17 mouse cellular contexts compared by ENCODE assay signal in the genomic region with DNA sequence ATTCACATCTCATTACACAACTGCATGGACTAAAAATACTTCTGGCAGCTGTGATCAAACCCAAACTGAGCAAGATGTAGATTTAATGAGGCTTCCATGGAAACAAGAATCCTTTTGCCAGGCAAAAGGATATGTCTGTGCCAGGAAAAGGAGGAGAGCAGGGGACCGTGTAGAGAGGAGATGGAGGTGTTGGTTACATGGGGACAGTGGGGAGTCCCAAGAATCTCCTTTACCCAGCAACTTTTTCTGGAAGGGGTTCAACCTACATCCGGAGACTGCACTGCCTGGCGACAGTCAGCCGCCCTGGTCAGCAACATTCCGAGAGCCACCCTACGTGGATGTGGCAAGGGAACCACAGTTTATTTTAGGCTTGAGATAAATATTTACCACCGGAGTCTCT.
A peak's percentile ranks its signal among the peaks of the same experiment; 100 is the strongest.
DNase-seq lines count a peak whose midpoint lies in the region; ATAC-seq and TF ChIP-seq lines count a peak whose summit lies in the region.
"Had no signal": no experiment of that assay in that cellular context is flagged by ENCODE, and none has a peak within 500 bp of the region (broad histone marks: within the 10 kb centered on the region; RNA-seq: fewer than 3 reads in every experiment).

No protein-coding gene starts in this region.

- H3K4me3 ChIP-seq in heart, embryonic 11.5 days (ENCODE audit: low read depth, low read length), result no peak overlapping the region
- H3K4me3 ChIP-seq in lung, postnatal 0 days (ENCODE audit: low read depth, low read length), result no peak overlapping the region
- no peak overlapping the region for H3K4me3 ChIP-seq in embryonic facial prominence, embryonic 10.5 days
- H3K4me3 ChIP-seq: heart, embryonic 13.5 days; midbrain, embryonic 13.5 days had no signal

- no peaks in the 10 kb centered on the region for H3K4me1 ChIP-seq in heart, embryonic 11.5 days (ENCODE audit: control insufficient read depth, insufficient read depth, low read length)
- no peaks in the 10 kb centered on the region for H3K4me1 ChIP-seq in lung, postnatal 0 days (ENCODE audit: insufficient read depth, low read depth, low read length)
- no peaks in the 10 kb centered on the region for H3K4me1 ChIP-seq in embryonic facial prominence, embryonic 10.5 days
- H3K4me1 ChIP-seq: heart, embryonic 13.5 days; midbrain, embryonic 13.5 days had no signal

- no peak for ATAC-seq in heart, embryonic 11.5 days (replicated peaks; ENCODE audit: insufficient number of reproducible peaks, low FRiP score, low TSS enrichment)
- ATAC-seq in lung, postnatal 0 days, result peak; percentile 66; the same call in 1 of the 2 replicates
- ATAC-seq: activated CD4-positive, CD25-positive, alpha-beta regulatory T cell, adult 4 months; liver, postnatal 0 days; midbrain, embryonic 13.5 days had no signal

- no peak overlapping the region for H3K9ac ChIP-seq in heart, embryonic 11.5 days (ENCODE audit: low read depth, low read length)
- H3K9ac ChIP-seq in lung, postnatal 0 days (replicated peaks; ENCODE audit: low read depth), result no peak overlapping the region
- H3K9ac ChIP-seq: heart, embryonic 13.5 days; hindbrain, embryonic 14.5 days; liver, postnatal 0 days; midbrain, embryonic 13.5 days had no signal

- WGBS in heart, embryonic 11.5 days (ENCODE audit: insufficient replicate concordance), result 71% methylated on average over 7 of the region's 7 CpGs
- 37% methylated on average over 7 of the region's 7 CpGs for WGBS in lung, postnatal 0 days
- 90% methylated on average over 7 of the region's 7 CpGs for WGBS in embryonic facial prominence, embryonic 10.5 days

- no peak for TF ChIP-seq CTCF in lung, postnatal 0 days (IDR thresholded peaks at IDR 0.05)

- no peaks in the 10 kb centered on the region for H3K27me3 ChIP-seq in heart, embryonic 11.5 days (ENCODE audit: control insufficient read depth, insufficient read depth, low read length)
- H3K27me3 ChIP-seq in lung, postnatal 0 days (replicated peaks; ENCODE audit: insufficient read depth, low read length), result no peaks in the 10 kb centered on the region
- no peaks in the 10 kb centered on the region for H3K27me3 ChIP-seq in embryonic facial prominence, embryonic 10.5 days (replicated peaks; ENCODE audit: low read depth, poor library complexity, severe bottlenecking)
- H3K27me3 ChIP-seq: midbrain, embryonic 13.5 days had no signal

- no peak for TF ChIP-seq EP300 in lung, postnatal 0 days (IDR thresholded peaks at IDR 0.05)

- no peaks in the 10 kb centered on the region for H3K9me3 ChIP-seq in heart, embryonic 11.5 days (replicated peaks; ENCODE audit: control insufficient read depth, low read length)
- H3K9me3 ChIP-seq in lung, postnatal 0 days (ENCODE audit: low read length), result no peaks in the 10 kb centered on the region
- no peaks in the 10 kb centered on the region for H3K9me3 ChIP-seq in embryonic facial prominence, embryonic 10.5 days
- H3K9me3 ChIP-seq: heart, embryonic 13.5 days; midbrain, embryonic 13.5 days had no signal

- H3K4me2 ChIP-seq in heart, embryonic 11.5 days, result no peak overlapping the region
- no peak overlapping the region for H3K4me2 ChIP-seq in lung, postnatal 0 days (replicated peaks; ENCODE audit: low read depth, low read length)
- H3K4me2 ChIP-seq: heart, embryonic 13.5 days; hindbrain, embryonic 14.5 days; midbrain, embryonic 13.5 days had no signal

- H3K27ac ChIP-seq in heart, embryonic 11.5 days (ENCODE audit: low read depth, low read length), result no peak overlapping the region
- H3K27ac ChIP-seq in lung, postnatal 0 days (ENCODE audit: low read length), result no peak overlapping the region
- H3K27ac ChIP-seq in embryonic facial prominence, embryonic 10.5 days (replicated peaks), result no peak overlapping the region
- H3K27ac ChIP-seq: heart, embryonic 13.5 days; hindbrain, embryonic 14.5 days; midbrain, embryonic 13.5 days had no signal

- peak; percentile 18 to 23 for DNase-seq in heart, adult 18-20 months
- peak; percentile 41 for DNase-seq in right cerebral cortex, adult 18-20 months
- DNase-seq in right cerebral cortex, postnatal 14 days, result no peak
- DNase-seq in lung, postnatal 0 days (ENCODE audit: low spot score), result peak; percentile 58
- DNase-seq in embryonic facial prominence, embryonic 10.5 days (ENCODE audit: low spot score), result no peak
- no peak for DNase-seq in spleen, postnatal 10 days (ENCODE audit: low spot score in 2 of 2)
- DNase-seq: embryo, embryonic 11 days; kidney, adult 8-10 months; left cerebral cortex, postnatal 4 days; liver, postnatal 0 days; retina, postnatal 1 day; thymus, postnatal 14 days had no signal

- no peaks in the 10 kb centered on the region for H3K36me3 ChIP-seq in heart, embryonic 11.5 days (ENCODE audit: control insufficient read depth, insufficient read depth, low read length)
- no peaks in the 10 kb centered on the region for H3K36me3 ChIP-seq in lung, postnatal 0 days (ENCODE audit: insufficient read depth, low read length)
- no peaks in the 10 kb centered on the region for H3K36me3 ChIP-seq in embryonic facial prominence, embryonic 10.5 days (replicated peaks)
- H3K36me3 ChIP-seq: heart, embryonic 13.5 days; midbrain, embryonic 13.5 days had no signal

Comparison
In these comparisons a context has a peak if more than half of its experiments do, and no peak if none do; other contexts are left out.
1. DNase-seq: peak in heart, adult 18-20 months (2 of 2), right cerebral cortex, adult 18-20 months (single experiment) and lung, postnatal 0 days (single experiment); none in right cerebral cortex, postnatal 14 days (single experiment), embryonic facial prominence, embryonic 10.5 days (single experiment) and spleen, postnatal 10 days (0 of 2).